Mouse (Mus musculus) CD4-positive naive resting alpha-beta T cell, adult 76 days (primary cell): ENCODE data around the gene Acsm1. TPM values are rescaled to one million over a fixed set of nuclear protein-coding genes. Genes with fewer than 3 reads are reported as not detected.

Experiments
- total RNA-seq: library from RNA; stranded (reverse); gene quantifications from one replicate; pipeline ENCODE4 v1.2.4, GENCODE M21; 2023

The Acsm1 gene
- not detected for total RNA-seq

GRCm38 (mm10) chr7:119606664-119607076, at the start of gene Acsm1:
Acsm1 (plus strand) TSS chr7:119607026.

GRCm38 (mm10) chr7:119689726-119690125, 82.9 kb downstream of the Acsm1 start, which contains the start of gene Acsm4:
Acsm4 (plus strand) TSS chr7:119690026.

Other genes with a start within 250 kb of the Acsm1 start
- gene Gp2, start 147.7 kb upstream of the Acsm1 start, total RNA-seq: 0.85 TPM
- not detected for gene Umod, start 127.7 kb upstream of the Acsm1 start, total RNA-seq
- not detected for gene Acsm5, start 87.6 kb upstream of the Acsm1 start, total RNA-seq
- gene Pdilt, start 83.5 kb upstream of the Acsm1 start, total RNA-seq: not detected
- not detected for gene Acsm2, start 52.7 kb upstream of the Acsm1 start, total RNA-seq
- not detected for gene Acsm4, start 83.0 kb downstream of the Acsm1 start, total RNA-seq
- 96.7 TPM for gene Thumpd1, start 113.8 kb downstream of the Acsm1 start, total RNA-seq
- gene Acsm3, start 153.9 kb downstream of the Acsm1 start, total RNA-seq: not detected
- 48.4 TPM for gene Rexo5, start 187.0 kb downstream of the Acsm1 start, total RNA-seq
- gene Eri2, start 187.0 kb downstream of the Acsm1 start, total RNA-seq: 6.2 TPM